Mouse (Mus musculus) left cerebral cortex, adult 8-10 months (tissue): ENCODE results near the gene Stmn1. TPM values are rescaled to one million over a fixed set of nuclear protein-coding genes. Genes with fewer than 3 reads are reported as not detected.
"Not testable (repeated sequence)": the region's sequence is repeated elsewhere in the genome, so short reads cannot be mapped to it uniquely, and the experiment has no call there.

Experiments used
- DNase-seq, 2 experiments: peaks; one replicate each; pipeline ENCODE4 v3.0.0; 2022; ENCODE audit warnings: low spot score in 2 of 2
- total RNA-seq, 4 experiments: library from RNA; stranded (reverse); gene quantifications; 2 replicates each; pipeline ENCODE4 v1.2.4; 2022

Gene Stmn1
- total RNA-seq, 4 experiments from 2014 or later: 935 to 1,017 (median 942) TPM

- no peak for DNase-seq
Measured at GRCm38 (mm10) chr4:134484231-134484630, 16.1 kb downstream of the Stmn1 start.

- DNase-seq: no peak
Measured at GRCm38 (mm10) chr4:134485151-134485900, 17.2 kb downstream of the Stmn1 start.

GRCm38 (mm10) chr4:134488211-134488610, 20.1 kb downstream of the Stmn1 start:
- DNase-seq: no peak

GRCm38 (mm10) chr4:134489986-134490665, 22.0 kb downstream of the Stmn1 start:
- DNase-seq: no peak

GRCm38 (mm10) chr4:134491716-134492115, 23.6 kb downstream of the Stmn1 start:
- DNase-seq: no peak

- DNase-seq: not testable (repeated sequence)
Measured at GRCm38 (mm10) chr4:134494161-134494560, 26.0 kb downstream of the Stmn1 start.

GRCm38 (mm10) chr4:134494780-134495545, 26.8 kb downstream of the Stmn1 start:
- no peak for DNase-seq

GRCm38 (mm10) chr4:134495546-134495923, 27.4 kb downstream of the Stmn1 start:
- no peak for DNase-seq

GRCm38 (mm10) chr4:134496595-134497210, 28.6 kb downstream of the Stmn1 start, which contains the start of gene Paqr7:
Gene Paqr7 (plus strand): TSS chr4:134496697.
- DNase-seq: peak; percentile 70 to 79

- no peak for DNase-seq
Measured at GRCm38 (mm10) chr4:134497223-134497622, 29.1 kb downstream of the Stmn1 start.

- no peak for DNase-seq
Measured at GRCm38 (mm10) chr4:134497986-134498731, 30.0 kb downstream of the Stmn1 start.

- not testable (repeated sequence) for DNase-seq
Measured at GRCm38 (mm10) chr4:134498983-134499382, 30.9 kb downstream of the Stmn1 start.

- DNase-seq: no peak
Measured at GRCm38 (mm10) chr4:134501095-134501494, 33.0 kb downstream of the Stmn1 start.

GRCm38 (mm10) chr4:134503686-134504357, 35.7 kb downstream of the Stmn1 start:
- DNase-seq: no peak

GRCm38 (mm10) chr4:134505303-134505789, 37.2 kb downstream of the Stmn1 start:
- no peak for DNase-seq

- no peak for DNase-seq
Measured at GRCm38 (mm10) chr4:134505966-134506594, 38.0 kb downstream of the Stmn1 start.

- DNase-seq: no peak
Measured at GRCm38 (mm10) chr4:134506713-134507112, 38.6 kb downstream of the Stmn1 start.

GRCm38 (mm10) chr4:134510396-134510795, 42.3 kb downstream of the Stmn1 start:
- DNase-seq: no peak

- DNase-seq: peak; percentile 68 to 81
Measured at GRCm38 (mm10) chr4:134510845-134511411, 42.8 kb downstream of the Stmn1 start, which contains the start of gene Aunip. Gene Aunip (plus strand): TSS chr4:134510999.
